Mouse (Mus musculus): Measurements from ENCODE around the gene Gm20388. TPM values are rescaled to one million over a fixed set of nuclear protein-coding genes. Genes with fewer than 3 reads are reported as not detected.

Gene Gm20388
- polyA plus RNA-seq, 1 experiment from 2014 or later, result not detected

- ATAC-seq (ENCODE audit: extremely low read depth, insufficient number of reproducible peaks, low FRiP score, low TSS enrichment), result no peak
- H3K27me3 ChIP-seq (replicated peaks), result peaks cover 85% of the 10 kb centered on the region
Measured at GRCm38 (mm10) chr8:120804741-120805140, 894.1 kb downstream of the Gm20388 start.

GRCm38 (mm10) chr8:120806780-120807264 lies 896.2 kb downstream of the Gm20388 start:
- ATAC-seq (ENCODE audit: extremely low read depth, insufficient number of reproducible peaks, low FRiP score, low TSS enrichment), result no peak
- Histone ChIP-seq H3K36me3 (no peaks in the 10 kb centered on the region), H3K9me3 (no peaks in the 10 kb centered on the region), H3K4me3 (no peak overlapping the region), H3K4me1 (peaks cover 23% of the 10 kb centered on the region), H3K4me2 (no peak overlapping the region), H3K27ac (replicated peaks) (no peak overlapping the region), H3K9ac (no peak overlapping the region), H3K27me3 (replicated peaks) (peaks cover 83% of the 10 kb centered on the region)
- 24% methylated on average over 12 of the region's 12 CpGs for WGBS

More at GRCm38 (mm10) chr8:120804741-120805140, 894.1 kb downstream of the Gm20388 start:
- Histone ChIP-seq H3K9me3 (no peaks in the 10 kb centered on the region), H3K4me3 (no peak overlapping the region), H3K9ac (peak overlapping the region; percentile 19; the same call in 1 of the 2 replicates), H3K27ac (replicated peaks) (no peak overlapping the region), H3K4me1 (peaks cover 25% of the 10 kb centered on the region), H3K36me3 (no peaks in the 10 kb centered on the region), H3K4me2 (no peak overlapping the region)
- WGBS, result 53% methylated on average over 3 of the region's 3 CpGs

GRCm38 (mm10) chr8:120807719-120808118 lies 897.1 kb downstream of the Gm20388 start:
- WGBS, result 38% methylated on average over 6 of the region's 6 CpGs
- Histone ChIP-seq H3K4me3 (no peak overlapping the region), H3K27me3 (replicated peaks) (peaks cover 80% of the 10 kb centered on the region), H3K27ac (replicated peaks) (no peak overlapping the region), H3K4me1 (peaks cover 23% of the 10 kb centered on the region), H3K9ac (no peak overlapping the region), H3K36me3 (no peaks in the 10 kb centered on the region), H3K9me3 (no peaks in the 10 kb centered on the region), H3K4me2 (no peak overlapping the region)
- no peak for ATAC-seq (ENCODE audit: extremely low read depth, insufficient number of reproducible peaks, low FRiP score, low TSS enrichment)

GRCm38 (mm10) chr8:120809050-120809449 lies 898.4 kb downstream of the Gm20388 start:
- Histone ChIP-seq H3K4me3 (no peak overlapping the region), H3K27ac (replicated peaks) (no peak overlapping the region), H3K36me3 (no peaks in the 10 kb centered on the region), H3K4me1 (peaks cover 23% of the 10 kb centered on the region), H3K9me3 (no peaks in the 10 kb centered on the region), H3K4me2 (no peak overlapping the region), H3K27me3 (replicated peaks) (peaks cover 83% of the 10 kb centered on the region), H3K9ac (no peak overlapping the region)
- 53% methylated on average over 7 of the region's 7 CpGs for WGBS
- no peak for ATAC-seq (ENCODE audit: extremely low read depth, insufficient number of reproducible peaks, low FRiP score, low TSS enrichment)

- no peaks in the 10 kb centered on the region for H3K36me3 ChIP-seq
- no peak overlapping the region for H3K27ac ChIP-seq (replicated peaks)
- no peak overlapping the region for H3K4me2 ChIP-seq
- peaks cover 82% of the 10 kb centered on the region for H3K27me3 ChIP-seq (replicated peaks)
- H3K9me3 ChIP-seq, result no peaks in the 10 kb centered on the region
- H3K4me1 ChIP-seq, result peaks cover 11% of the 10 kb centered on the region
- 70% methylated on average over 2 of the region's 2 CpGs for WGBS
- H3K9ac ChIP-seq, result no peak overlapping the region
- ATAC-seq (ENCODE audit: extremely low read depth, insufficient number of reproducible peaks, low FRiP score, low TSS enrichment), result no peak
- H3K4me3 ChIP-seq, result no peak overlapping the region
Measured at GRCm38 (mm10) chr8:120811953-120812352, 901.3 kb downstream of the Gm20388 start.

- Histone ChIP-seq H3K4me1 (peaks cover 4% of the 10 kb centered on the region; the same call in 1 of the 2 replicates), H3K36me3 (no peaks in the 10 kb centered on the region), H3K27ac (replicated peaks) (no peak overlapping the region), H3K9me3 (no peaks in the 10 kb centered on the region), H3K27me3 (replicated peaks) (peaks cover 79% of the 10 kb centered on the region), H3K4me2 (no peak overlapping the region), H3K9ac (no peak overlapping the region), H3K4me3 (no peak overlapping the region)
- WGBS, result 44% methylated on average over 2 of the region's 2 CpGs
- ATAC-seq (ENCODE audit: extremely low read depth, insufficient number of reproducible peaks, low FRiP score, low TSS enrichment), result no peak
Measured at GRCm38 (mm10) chr8:120813028-120813427, 902.4 kb downstream of the Gm20388 start.

GRCm38 (mm10) chr8:120813839-120814238 lies 903.2 kb downstream of the Gm20388 start:
- H3K4me2 ChIP-seq, result no peak overlapping the region
- H3K4me1 ChIP-seq, result no peaks in the 10 kb centered on the region; the same call in 1 of the 2 replicates
- H3K27ac ChIP-seq (replicated peaks), result no peak overlapping the region
- H3K9me3 ChIP-seq, result no peaks in the 10 kb centered on the region
- ATAC-seq (ENCODE audit: extremely low read depth, insufficient number of reproducible peaks, low FRiP score, low TSS enrichment), result no peak
- H3K36me3 ChIP-seq, result no peaks in the 10 kb centered on the region
- H3K9ac ChIP-seq, result no peak overlapping the region
- peaks cover 72% of the 10 kb centered on the region for H3K27me3 ChIP-seq (replicated peaks)
- no peak overlapping the region for H3K4me3 ChIP-seq
- 70% methylated on average over 7 of the region's 7 CpGs for WGBS

GRCm38 (mm10) chr8:120816371-120816770 lies 905.7 kb downstream of the Gm20388 start:
- Histone ChIP-seq H3K9ac (no peak overlapping the region), H3K4me3 (no peak overlapping the region), H3K36me3 (no peaks in the 10 kb centered on the region), H3K9me3 (peaks cover 3% of the 10 kb centered on the region; the same call in 1 of the 2 replicates), H3K27ac (replicated peaks) (no peak overlapping the region), H3K4me2 (no peak overlapping the region), H3K27me3 (replicated peaks) (peaks cover 71% of the 10 kb centered on the region), H3K4me1 (no peaks in the 10 kb centered on the region)
- ATAC-seq (ENCODE audit: extremely low read depth, insufficient number of reproducible peaks, low FRiP score, low TSS enrichment), result no peak
- 69% methylated on average over 5 of the region's 5 CpGs for WGBS

GRCm38 (mm10) chr8:120819906-120820305 lies 909.3 kb downstream of the Gm20388 start:
- Histone ChIP-seq H3K4me1 (peaks cover 10% of the 10 kb centered on the region), H3K27me3 (replicated peaks) (peaks cover 64% of the 10 kb centered on the region), H3K36me3 (no peaks in the 10 kb centered on the region), H3K4me2 (no peak overlapping the region), H3K27ac (replicated peaks) (no peak overlapping the region), H3K4me3 (no peak overlapping the region), H3K9ac (no peak overlapping the region), H3K9me3 (peaks cover 7% of the 10 kb centered on the region)
- no peak for ATAC-seq (ENCODE audit: extremely low read depth, insufficient number of reproducible peaks, low FRiP score, low TSS enrichment)

GRCm38 (mm10) chr8:120821399-120822170 lies 910.9 kb downstream of the Gm20388 start:
- H3K27me3 ChIP-seq (replicated peaks), result peaks cover 63% of the 10 kb centered on the region
- peaks cover 10% of the 10 kb centered on the region for H3K4me1 ChIP-seq
- no peak overlapping the region for H3K9ac ChIP-seq
- peak; percentile 13; the same call in 1 of the 2 replicates for ATAC-seq (ENCODE audit: extremely low read depth, insufficient number of reproducible peaks, low FRiP score, low TSS enrichment)
- no peak overlapping the region for H3K4me2 ChIP-seq
- no peaks in the 10 kb centered on the region for H3K36me3 ChIP-seq
- H3K27ac ChIP-seq (replicated peaks), result no peak overlapping the region
- WGBS, result 16% methylated on average over 8 of the region's 9 CpGs
- peaks cover 7% of the 10 kb centered on the region for H3K9me3 ChIP-seq
- no peak overlapping the region for H3K4me3 ChIP-seq

GRCm38 (mm10) chr8:120823331-120823730 lies 912.7 kb downstream of the Gm20388 start:
- ATAC-seq (ENCODE audit: extremely low read depth, insufficient number of reproducible peaks, low FRiP score, low TSS enrichment), result no peak
- H3K27me3 ChIP-seq (replicated peaks), result peaks cover 70% of the 10 kb centered on the region
- H3K27ac ChIP-seq (replicated peaks), result no peak overlapping the region
- whole genome bisulfite sequencing, result 45% methylated on average over 6 of the region's 6 CpGs
- H3K36me3 ChIP-seq, result no peaks in the 10 kb centered on the region
- H3K9ac ChIP-seq, result no peak overlapping the region
- H3K4me2 ChIP-seq, result no peak overlapping the region
- peaks cover 10% of the 10 kb centered on the region for H3K4me1 ChIP-seq
- peaks cover 7% of the 10 kb centered on the region for H3K9me3 ChIP-seq
- no peak overlapping the region for H3K4me3 ChIP-seq

- 58% methylated on average over 8 of the region's 8 CpGs for WGBS
- H3K36me3 ChIP-seq, result no peaks in the 10 kb centered on the region
- peaks cover 10% of the 10 kb centered on the region for H3K4me1 ChIP-seq
- no peak for ATAC-seq (ENCODE audit: extremely low read depth, insufficient number of reproducible peaks, low FRiP score, low TSS enrichment)
- no peak overlapping the region for H3K27ac ChIP-seq (replicated peaks)
- H3K4me3 ChIP-seq, result no peak overlapping the region
- H3K9me3 ChIP-seq, result peaks cover 7% of the 10 kb centered on the region
- H3K9ac ChIP-seq, result no peak overlapping the region
- no peak overlapping the region for H3K4me2 ChIP-seq
- peaks cover 74% of the 10 kb centered on the region for H3K27me3 ChIP-seq (replicated peaks)
Measured at GRCm38 (mm10) chr8:120823887-120824286, 913.2 kb downstream of the Gm20388 start.

All from heart, embryonic 13.5 days (tissue).